Comparison of ENCODE assay signal across 21 mouse cellular contexts in genomic region chr9:122397156-122397555, GRCm38 (mm10).
"Had no signal": no experiment of that assay in that cellular context is flagged by ENCODE, and none has a peak within 500 bp of the region (broad histone marks: within the 10 kb centered on the region; RNA-seq: fewer than 3 reads in every experiment).

No protein-coding gene starts in this region.

- H3K4me2 ChIP-seq: limb, embryonic 13.5 days; liver, embryonic 12.5 days; liver, embryonic 15.5 days; lung, embryonic 15.5 days; midbrain, embryonic 13.5 days; neural tube, embryonic 13.5 days had no signal

- H3K4me3 ChIP-seq: layer of hippocampus, adult 2 months; limb, embryonic 10.5 days; limb, embryonic 13.5 days; liver, embryonic 12.5 days; liver, embryonic 15.5 days; lung, embryonic 15.5 days; megakaryocyte, embryonic 14.5 days; midbrain, embryonic 10.5 days; midbrain, embryonic 13.5 days; myocyte; neural tube, embryonic 13.5 days had no signal

- ATAC-seq: liver, embryonic 12.5 days; midbrain, embryonic 13.5 days; midbrain, embryonic 16.5 days had no signal

- H3K4me1 ChIP-seq: liver, embryonic 12.5 days; liver, embryonic 15.5 days; lung, embryonic 15.5 days; megakaryocyte, embryonic 14.5 days; midbrain, embryonic 10.5 days; midbrain, embryonic 13.5 days; neural tube, embryonic 13.5 days had no signal

- H3K9ac ChIP-seq: limb, embryonic 13.5 days; liver, embryonic 12.5 days; liver, embryonic 15.5 days; lung, embryonic 15.5 days; midbrain, embryonic 13.5 days; neural tube, embryonic 13.5 days had no signal

- H3K36me3 ChIP-seq: limb, embryonic 10.5 days; limb, embryonic 13.5 days; liver, embryonic 12.5 days; liver, embryonic 15.5 days; lung, embryonic 15.5 days; midbrain, embryonic 10.5 days; midbrain, embryonic 13.5 days; neural tube, embryonic 13.5 days had no signal

- H3K27ac ChIP-seq: kidney, postnatal 0 days; layer of hippocampus, adult 2 months; limb, embryonic 10.5 days; limb, embryonic 13.5 days; liver, embryonic 12.5 days; liver, embryonic 15.5 days; lung, embryonic 15.5 days; midbrain, embryonic 10.5 days; midbrain, embryonic 13.5 days; neural tube, embryonic 13.5 days had no signal

- DNase-seq: kidney, postnatal 25 days; layer of hippocampus, adult 9-11 months; liver; lung, adult 18-20 months; lung, postnatal 10 days; lung, postnatal 36 days; retina, postnatal 1 day; thymus, postnatal 25 days had no signal

- H3K9me3 ChIP-seq: limb, embryonic 10.5 days; liver, embryonic 12.5 days; liver, embryonic 15.5 days; lung, embryonic 15.5 days; megakaryocyte, embryonic 14.5 days; midbrain, embryonic 10.5 days; midbrain, embryonic 13.5 days; neural tube, embryonic 13.5 days had no signal

- H3K27me3 ChIP-seq: limb, embryonic 13.5 days; liver, embryonic 12.5 days; liver, embryonic 15.5 days; lung, embryonic 15.5 days; midbrain, embryonic 13.5 days; neural tube, embryonic 13.5 days had no signal
